In genomic region chr8:68958701-68959100, GRCm38 (mm10) we compare ENCODE assay signal across 23 mouse cellular contexts.
"Had no signal": no experiment of that assay in that cellular context is flagged by ENCODE, and none has a peak within 500 bp of the region (broad histone marks: within the 10 kb centered on the region; RNA-seq: fewer than 3 reads in every experiment).

No protein-coding gene starts in this region.

- ATAC-seq: hindbrain, postnatal 0 days; inflammation-experienced regulatory T-cells, adult 6 months; liver, embryonic 12.5 days; midbrain, embryonic 15.5 days had no signal

- H3K27ac ChIP-seq: hindbrain, embryonic 14.5 days; hindbrain, postnatal 0 days; limb, embryonic 10.5 days; limb, embryonic 13.5 days; liver, embryonic 12.5 days; liver, embryonic 15.5 days; lung, embryonic 15.5 days; midbrain, embryonic 12.5 days; midbrain, embryonic 15.5 days; neural tube, embryonic 12.5 days; neural tube, embryonic 15.5 days; stomach, embryonic 15.5 days had no signal

- H3K4me2 ChIP-seq: hindbrain, embryonic 14.5 days; limb, embryonic 13.5 days; liver, embryonic 12.5 days; liver, embryonic 15.5 days; lung, embryonic 15.5 days; midbrain, embryonic 12.5 days; midbrain, embryonic 15.5 days; neural tube, embryonic 12.5 days; neural tube, embryonic 15.5 days; stomach, embryonic 15.5 days had no signal

- H3K27me3 ChIP-seq: limb, embryonic 13.5 days; liver, embryonic 15.5 days; lung, embryonic 15.5 days; midbrain, embryonic 12.5 days; midbrain, embryonic 15.5 days; neural tube, embryonic 12.5 days; neural tube, embryonic 15.5 days; stomach, embryonic 15.5 days had no signal

- H3K4me3 ChIP-seq: limb, embryonic 10.5 days; limb, embryonic 13.5 days; liver, embryonic 12.5 days; liver, embryonic 15.5 days; lung, embryonic 15.5 days; megakaryocyte, embryonic 14.5 days; midbrain, embryonic 12.5 days; midbrain, embryonic 15.5 days; neural tube, embryonic 12.5 days; neural tube, embryonic 15.5 days; stomach, embryonic 15.5 days had no signal

- H3K36me3 ChIP-seq: limb, embryonic 10.5 days; limb, embryonic 13.5 days; liver, embryonic 12.5 days; liver, embryonic 15.5 days; lung, embryonic 15.5 days; midbrain, embryonic 12.5 days; midbrain, embryonic 15.5 days; neural tube, embryonic 12.5 days; neural tube, embryonic 15.5 days; stomach, embryonic 15.5 days had no signal

- H3K9me3 ChIP-seq: limb, embryonic 10.5 days; limb, embryonic 13.5 days; liver, embryonic 12.5 days; liver, embryonic 15.5 days; lung, embryonic 15.5 days; midbrain, embryonic 12.5 days; midbrain, embryonic 15.5 days; neural tube, embryonic 12.5 days; neural tube, embryonic 15.5 days; stomach, embryonic 15.5 days had no signal

- H3K4me1 ChIP-seq: midbrain, embryonic 12.5 days; midbrain, embryonic 15.5 days; neural tube, embryonic 12.5 days; neural tube, embryonic 15.5 days had no signal

- DNase-seq: kidney, postnatal 10 days; liver; lung, adult 18-20 months; lung, postnatal 10 days; lung, postnatal 36 days; right cerebral cortex, adult 18-20 months; right cerebral cortex, postnatal 14 days; right cerebral cortex, postnatal 4 days; thymus, postnatal 25 days had no signal

- H3K9ac ChIP-seq: hindbrain, embryonic 14.5 days; limb, embryonic 13.5 days; liver, embryonic 12.5 days; liver, embryonic 15.5 days; lung, embryonic 15.5 days; midbrain, embryonic 12.5 days; midbrain, embryonic 15.5 days; neural tube, embryonic 12.5 days; neural tube, embryonic 15.5 days; stomach, embryonic 15.5 days had no signal
